Mouse (Mus musculus) forebrain, embryonic 14.5 days (tissue): ENCODE measurements around the gene Msmo1. TPM values are rescaled to one million over a fixed set of nuclear protein-coding genes. Genes with fewer than 3 reads are reported as not detected.

Source experiments
- ATAC-seq: fragments of 200-750 bp; cut with Nextera tagmentation; 2 replicates; pipeline ENCODE4 v1.8.0; 2017; ENCODE audit warnings: mild to moderate bottlenecking, moderate library complexity
- DNase-seq: peaks from one replicate; pipeline ENCODE4 v3.0.0-alpha.2; 2015; ENCODE audit warnings: low spot score
- H3K27ac ChIP-seq: fragments of 300-500 bp; sonication (generic); 2 replicates; pipeline ENCODE4 v1.5.1; 2014; ENCODE audit warnings: low read depth, mild to moderate bottlenecking, control low read depth, low read length, moderate library complexity
- H3K27me3 ChIP-seq: fragments of 300-500 bp; sonication (generic); replicated peaks from 2 replicates; pipeline ENCODE4 v1.6.1; 2014; ENCODE audit warnings: low read length, control low read depth, mixed read lengths; ENCODE audit not compliant: control insufficient read depth, insufficient read depth
- H3K36me3 ChIP-seq: fragments of 300-500 bp; sonication (generic); 2 replicates; pipeline ENCODE4 v1.6.1; 2014; ENCODE audit warnings: low read length, control low read depth; ENCODE audit not compliant: control insufficient read depth, insufficient read depth
- H3K4me1 ChIP-seq: fragments of 300-500 bp; sonication (generic); 2 replicates; pipeline ENCODE4 v1.6.1; 2014; ENCODE audit warnings: antibody characterized with exemption, low read length, control low read depth; ENCODE audit not compliant: control insufficient read depth, insufficient read depth
- H3K4me2 ChIP-seq: fragments of 300-500 bp; sonication (generic); 2 replicates; pipeline ENCODE4 v1.6.1; 2014; ENCODE audit warnings: mild to moderate bottlenecking, control low read depth, low read length
- H3K4me3 ChIP-seq: fragments of 300-500 bp; sonication (generic); 2 replicates; pipeline ENCODE4 v1.5.1; 2014; ENCODE audit warnings: low read depth, low read length, control low read depth
- H3K9ac ChIP-seq: fragments of 300-500 bp; sonication (generic); 2 replicates; pipeline ENCODE4 v1.6.1; 2014; ENCODE audit warnings: mild to moderate bottlenecking, low read length, control low read depth, moderate library complexity
- H3K9me3 ChIP-seq: fragments of 300-500 bp; sonication (generic); replicated peaks from 2 replicates; pipeline ENCODE4 v1.6.1; 2016; ENCODE audit warnings: low read length, control low read depth, mixed read lengths; ENCODE audit not compliant: control insufficient read depth
- WGBS: fragments of 180-500 bp; shearing (Covaris S2); extraction: QIAGEN DNeasy Blood & Tissue Kit; methylation state at CpG from one replicate; pipeline ENCODE4 v1.1.7; 2014; 5-methylcytosine and 5-hydroxymethylcytosine counted together
- polyA plus RNA-seq: library from polyadenylated mRNA; unstranded; fragments of >200 nt; fragmentation: Nextera tagmentation; extraction: Ambion mirVana; gene quantifications from 2 replicates; pipeline ENCODE4 v1.2.1, GENCODE M21; 2014

The Msmo1 gene
- polyA plus RNA-seq, 1 experiment from 2014 or later = 172 TPM

- ATAC-seq = no peak
- Histone ChIP-seq H3K27ac (no peak overlapping the region), H3K9me3 (no peaks in the 10 kb centered on the region), H3K9ac (no peak overlapping the region), H3K4me3 (no peak overlapping the region), H3K36me3 (peaks cover 14% of the 10 kb centered on the region), H3K4me2 (no peak overlapping the region), H3K4me1 (no peaks in the 10 kb centered on the region), H3K27me3 (no peaks in the 10 kb centered on the region)
- WGBS = 81% methylated on average over 1 of the region's 1 CpGs
- no peak for DNase-seq
Measured at GRCm38 (mm10) chr8:64762751-64763150, 29.2 kb upstream of the Msmo1 start.

GRCm38 (mm10) chr8:64761430-64761829 lies 27.8 kb upstream of the Msmo1 start:
- 53% methylated on average over 8 of the region's 8 CpGs for WGBS
- DNase-seq (peak; percentile 71), ATAC-seq (peak; percentile 82)
- Histone ChIP-seq H3K9ac (no peak overlapping the region), H3K27ac (no peak overlapping the region), H3K4me3 (no peak overlapping the region), H3K4me1 (no peaks in the 10 kb centered on the region), H3K4me2 (no peak overlapping the region), H3K9me3 (no peaks in the 10 kb centered on the region), H3K36me3 (peaks cover 15% of the 10 kb centered on the region), H3K27me3 (no peaks in the 10 kb centered on the region)

- Histone ChIP-seq H3K9ac (no peak overlapping the region), H3K9me3 (no peaks in the 10 kb centered on the region), H3K27me3 (no peaks in the 10 kb centered on the region), H3K4me1 (no peaks in the 10 kb centered on the region), H3K4me3 (no peak overlapping the region), H3K4me2 (no peak overlapping the region), H3K36me3 (peaks cover 28% of the 10 kb centered on the region), H3K27ac (no peak overlapping the region)
- DNase-seq (no peak), ATAC-seq (no peak)
- WGBS = 92% methylated on average over 15 of the region's 15 CpGs
Measured at GRCm38 (mm10) chr8:64757956-64758355, 24.4 kb upstream of the Msmo1 start.

GRCm38 (mm10) chr8:64746215-64747058 lies 12.8 kb upstream of the Msmo1 start:
- H3K9me3 ChIP-seq = no peaks in the 10 kb centered on the region
- DNase-seq (no peak), ATAC-seq (no peak)
- H3K27me3 ChIP-seq = no peaks in the 10 kb centered on the region
- H3K27ac ChIP-seq = no peak overlapping the region
- H3K36me3 ChIP-seq = peaks cover 40% of the 10 kb centered on the region
- H3K4me3 ChIP-seq = no peak overlapping the region
- H3K4me2 ChIP-seq = no peak overlapping the region
- 84% methylated on average over 10 of the region's 10 CpGs for WGBS
- H3K9ac ChIP-seq = no peak overlapping the region
- H3K4me1 ChIP-seq = no peaks in the 10 kb centered on the region

GRCm38 (mm10) chr8:64740547-64741211 lies 7.1 kb upstream of the Msmo1 start:
- ATAC-seq = no peak
- Histone ChIP-seq H3K4me1 (0 out of 2 replicates have a peak, but pooled peaks cover 5% of the 10 kb centered on the region), H3K27ac (no peak overlapping the region), H3K9me3 (no peaks in the 10 kb centered on the region), H3K4me3 (no peak overlapping the region), H3K4me2 (no peak overlapping the region), H3K36me3 (peaks cover 14% of the 10 kb centered on the region), H3K9ac (no peak overlapping the region), H3K27me3 (no peaks in the 10 kb centered on the region)
- 92% methylated on average over 13 of the region's 13 CpGs for WGBS
- DNase-seq = no peak

GRCm38 (mm10) chr8:64738916-64739315 lies 5.3 kb upstream of the Msmo1 start:
- no peaks in the 10 kb centered on the region for H3K9me3 ChIP-seq
- H3K36me3 ChIP-seq = peaks cover 14% of the 10 kb centered on the region
- peak; percentile 47; the same call in 1 of the 2 replicates for ATAC-seq
- peaks cover 8% of the 10 kb centered on the region; the same call in 1 of the 2 replicates for H3K4me1 ChIP-seq
- H3K27me3 ChIP-seq = no peaks in the 10 kb centered on the region
- peak; percentile 69 for DNase-seq
- no peak overlapping the region for H3K9ac ChIP-seq
- no peak overlapping the region for H3K4me3 ChIP-seq
- 31% methylated on average over 1 of the region's 1 CpGs for WGBS
- no peak overlapping the region for H3K27ac ChIP-seq
- H3K4me2 ChIP-seq = no peak overlapping the region

GRCm38 (mm10) chr8:64736767-64737323 lies 3.3 kb upstream of the Msmo1 start:
- no peak for ATAC-seq
- Histone ChIP-seq H3K27ac (no peak overlapping the region), H3K36me3 (peaks cover 9% of the 10 kb centered on the region; the same call in 1 of the 2 replicates)

GRCm38 (mm10) chr8:64735161-64735560 lies 1.6 kb upstream of the Msmo1 start:
- Histone ChIP-seq H3K4me3 (no peak overlapping the region), H3K36me3 (peaks cover 7% of the 10 kb centered on the region), H3K27me3 (no peaks in the 10 kb centered on the region), H3K4me1 (peaks cover 18% of the 10 kb centered on the region; the same call in 1 of the 2 replicates), H3K9ac (no peak overlapping the region), H3K9me3 (no peaks in the 10 kb centered on the region), H3K4me2 (no peak overlapping the region), H3K27ac (no peak overlapping the region)
- 90% methylated on average over 8 of the region's 8 CpGs for WGBS
- ATAC-seq (no peak), DNase-seq (no peak)

More at GRCm38 (mm10) chr8:64736767-64737323, 3.3 kb upstream of the Msmo1 start:
- no peak overlapping the region for H3K4me2 ChIP-seq
- H3K4me3 ChIP-seq = no peak overlapping the region
- H3K27me3 ChIP-seq = no peaks in the 10 kb centered on the region
- 88% methylated on average over 3 of the region's 3 CpGs for WGBS
- no peak for DNase-seq
- H3K4me1 ChIP-seq = peaks cover 10% of the 10 kb centered on the region; the same call in 1 of the 2 replicates
- no peak overlapping the region for H3K9ac ChIP-seq
- no peaks in the 10 kb centered on the region for H3K9me3 ChIP-seq
